Mouse (Mus musculus): ENCODE results near the gene Olfr1338. TPM values are rescaled to one million over a fixed set of nuclear protein-coding genes. Genes with fewer than 3 reads are reported as not detected.

Olfr1338 gene
- polyA plus RNA-seq, 1 experiment = not detected

GRCm38 (mm10) chr4:118708086-118708485, 50.5 kb downstream of the Olfr1338 start:
- TF ChIP-seq POLR2A (IDR thresholded peaks at IDR 0.05; ENCODE audit: low read depth, low read length) = no peak
- no peak for TF ChIP-seq CTCF (IDR thresholded peaks at IDR 0.05; ENCODE audit: borderline replicate concordance, insufficient read depth, low read length)
- no peak overlapping the region for H3K4me3 ChIP-seq (ENCODE audit: insufficient read depth, low read length)
- H3K27ac ChIP-seq (ENCODE audit: insufficient read depth, low read length) = no peak overlapping the region
- H3K4me1 ChIP-seq (ENCODE audit: control insufficient read depth, insufficient read depth, low read length) = no peaks in the 10 kb centered on the region

GRCm38 (mm10) chr4:118703223-118703622, 55.3 kb downstream of the Olfr1338 start, which contains the start of gene Olfr1341:
TSS of gene Olfr1341 (plus strand) at chr4:118703523.
- no peak for TF ChIP-seq CTCF (IDR thresholded peaks at IDR 0.05; ENCODE audit: borderline replicate concordance, insufficient read depth, low read length)
- no peak for TF ChIP-seq POLR2A (IDR thresholded peaks at IDR 0.05; ENCODE audit: low read depth, low read length)
- no peak within 1 kb of the TSS for H3K4me3 ChIP-seq (ENCODE audit: insufficient read depth, low read length)
- no peaks in the 10 kb centered on the region for H3K4me1 ChIP-seq (ENCODE audit: control insufficient read depth, insufficient read depth, low read length)
- H3K27ac ChIP-seq (ENCODE audit: insufficient read depth, low read length) = no peak within 1 kb of the TSS

Other genes with a start within 250 kb of the Olfr1338 start
- not detected in 2 replicates for gene 2610528J11Rik, start 231.7 kb downstream of the Olfr1338 start, polyA plus RNA-seq (2011; ENCODE audit: insufficient read length, low read depth, missing spikeins)
- gene Tmem125, start 214.7 kb downstream of the Olfr1338 start, polyA plus RNA-seq (2011; ENCODE audit: insufficient read length, low read depth, missing spikeins) = 0.95 TPM in 1 of 2 replicates, not detected in the other
- not detected in 2 replicates for gene Cfap57, start 138.0 kb downstream of the Olfr1338 start, polyA plus RNA-seq (2011; ENCODE audit: insufficient read length, low read depth, missing spikeins)
- 66.1 and 75.0 TPM in 2 replicates for gene Ebna1bp2, start 137.9 kb downstream of the Olfr1338 start, polyA plus RNA-seq (2011; ENCODE audit: insufficient read length, low read depth, missing spikeins)
- gene Olfr62, start 99.8 kb downstream of the Olfr1338 start, polyA plus RNA-seq (2011; ENCODE audit: insufficient read length, low read depth, missing spikeins) = not detected in 2 replicates
- gene Olfr1342, start 66.0 kb downstream of the Olfr1338 start, polyA plus RNA-seq (2011; ENCODE audit: insufficient read length, low read depth, missing spikeins) = not detected in 2 replicates
- gene Olfr1341, start 55.2 kb downstream of the Olfr1338 start, polyA plus RNA-seq (2011; ENCODE audit: insufficient read length, low read depth, missing spikeins) = 0.16 TPM in 1 of 2 replicates, not detected in the other
- gene Olfr1340, start 38.6 kb downstream of the Olfr1338 start, polyA plus RNA-seq (2011; ENCODE audit: insufficient read length, low read depth, missing spikeins) = not detected in 2 replicates
- not detected in 2 replicates for gene Olfr1339, start 26.6 kb downstream of the Olfr1338 start, polyA plus RNA-seq (2011; ENCODE audit: insufficient read length, low read depth, missing spikeins)
- not detected in 2 replicates for gene Olfr1337, start 23.8 kb upstream of the Olfr1338 start, polyA plus RNA-seq (2011; ENCODE audit: insufficient read length, low read depth, missing spikeins)
- gene Olfr1335, start 51.2 kb upstream of the Olfr1338 start, polyA plus RNA-seq (2011; ENCODE audit: insufficient read length, low read depth, missing spikeins) = not detected in 2 replicates
- not detected in 2 replicates for gene Olfr1333, start 77.5 kb upstream of the Olfr1338 start, polyA plus RNA-seq (2011; ENCODE audit: insufficient read length, low read depth, missing spikeins)
- not detected in 2 replicates for gene Olfr1331, start 105.9 kb upstream of the Olfr1338 start, polyA plus RNA-seq (2011; ENCODE audit: insufficient read length, low read depth, missing spikeins)
- 0.51 TPM in 1 of 2 replicates, not detected in the other for gene Olfr1330, start 129.9 kb upstream of the Olfr1338 start, polyA plus RNA-seq (2011; ENCODE audit: insufficient read length, low read depth, missing spikeins)
- not detected in 2 replicates for gene Olfr1329, start 158.7 kb upstream of the Olfr1338 start, polyA plus RNA-seq (2011; ENCODE audit: insufficient read length, low read depth, missing spikeins)
- gene Olfr1328, start 179.9 kb upstream of the Olfr1338 start, polyA plus RNA-seq (2011; ENCODE audit: insufficient read length, low read depth, missing spikeins) = not detected in 2 replicates
- not detected in 2 replicates for gene Lao1, start 202.8 kb upstream of the Olfr1338 start, polyA plus RNA-seq (2011; ENCODE audit: insufficient read length, low read depth, missing spikeins)

Measured in embryonic fibroblast, embryonic 13.5 days (primary cell).